Mouse (Mus musculus): Measurements from ENCODE around the gene Tle4. TPM values are rescaled to one million over a fixed set of nuclear protein-coding genes. Genes with fewer than 3 reads are reported as not detected.

Gene Tle4
- polyA plus RNA-seq, 1 experiment from 2014 or later: 40.9 TPM

GRCm38 (mm10) chr19:14545485-14545884 is 52.4 kb downstream of the Tle4 start:
- H3K9me3 ChIP-seq (ENCODE audit: control insufficient read depth, low read length): no peaks in the 10 kb centered on the region

GRCm38 (mm10) chr19:14543305-14543704 is 54.5 kb downstream of the Tle4 start:
- 62% methylated on average over 1 of the region's 1 CpGs for WGBS
- ATAC-seq: no peak
- no peak overlapping the region for H3K4me3 ChIP-seq (replicated peaks; ENCODE audit: low read length)

More at GRCm38 (mm10) chr19:14545485-14545884, 52.4 kb downstream of the Tle4 start:
- Histone ChIP-seq H3K4me3 (replicated peaks; ENCODE audit: low read length) (no peak overlapping the region), H3K27me3 (replicated peaks; ENCODE audit: control insufficient read depth, insufficient read depth, low read length) (no peaks in the 10 kb centered on the region), H3K9ac (replicated peaks; ENCODE audit: low read depth, low read length) (no peak overlapping the region), H3K27ac (ENCODE audit: low read length) (no peak overlapping the region), H3K4me2 (ENCODE audit: low read length) (no peak overlapping the region), H3K36me3 (ENCODE audit: control insufficient read depth, insufficient read depth) (no peaks in the 10 kb centered on the region), H3K4me1 (replicated peaks; ENCODE audit: control insufficient read depth, insufficient read depth, low read length) (peaks cover 2% of the 10 kb centered on the region; the same call in 1 of the 2 replicates)
- 87% methylated on average over 1 of the region's 1 CpGs for WGBS
- no peak for ATAC-seq

GRCm38 (mm10) chr19:14540678-14541077 is 57.2 kb downstream of the Tle4 start:
- Histone ChIP-seq H3K27ac (ENCODE audit: low read length) (no peak overlapping the region), H3K4me3 (replicated peaks; ENCODE audit: low read length) (no peak overlapping the region), H3K4me2 (ENCODE audit: low read length) (no peak overlapping the region), H3K9ac (replicated peaks; ENCODE audit: low read depth, low read length) (no peak overlapping the region), H3K9me3 (ENCODE audit: control insufficient read depth, low read length) (no peaks in the 10 kb centered on the region), H3K27me3 (replicated peaks; ENCODE audit: control insufficient read depth, insufficient read depth, low read length) (no peaks in the 10 kb centered on the region), H3K36me3 (ENCODE audit: control insufficient read depth, insufficient read depth) (no peaks in the 10 kb centered on the region), H3K4me1 (replicated peaks; ENCODE audit: control insufficient read depth, insufficient read depth, low read length) (peaks cover 2% of the 10 kb centered on the region; the same call in 1 of the 2 replicates)
- WGBS: 35% methylated on average over 3 of the region's 3 CpGs
- ATAC-seq: no peak

More at GRCm38 (mm10) chr19:14543305-14543704, 54.5 kb downstream of the Tle4 start:
- Histone ChIP-seq H3K27ac (ENCODE audit: low read length) (no peak overlapping the region), H3K27me3 (replicated peaks; ENCODE audit: control insufficient read depth, insufficient read depth, low read length) (no peaks in the 10 kb centered on the region), H3K9me3 (ENCODE audit: control insufficient read depth, low read length) (no peaks in the 10 kb centered on the region), H3K36me3 (ENCODE audit: control insufficient read depth, insufficient read depth) (no peaks in the 10 kb centered on the region), H3K4me2 (ENCODE audit: low read length) (no peak overlapping the region), H3K4me1 (replicated peaks; ENCODE audit: control insufficient read depth, insufficient read depth, low read length) (peaks cover 2% of the 10 kb centered on the region; the same call in 1 of the 2 replicates), H3K9ac (replicated peaks; ENCODE audit: low read depth, low read length) (no peak overlapping the region)

GRCm38 (mm10) chr19:14536676-14537075 is 61.2 kb downstream of the Tle4 start:
- Histone ChIP-seq H3K9me3 (ENCODE audit: control insufficient read depth, low read length) (no peaks in the 10 kb centered on the region), H3K4me3 (replicated peaks; ENCODE audit: low read length) (no peak overlapping the region), H3K27me3 (replicated peaks; ENCODE audit: control insufficient read depth, insufficient read depth, low read length) (no peaks in the 10 kb centered on the region), H3K9ac (replicated peaks; ENCODE audit: low read depth, low read length) (no peak overlapping the region), H3K27ac (ENCODE audit: low read length) (no peak overlapping the region), H3K4me2 (ENCODE audit: low read length) (no peak overlapping the region), H3K4me1 (replicated peaks; ENCODE audit: control insufficient read depth, insufficient read depth, low read length) (peaks cover 2% of the 10 kb centered on the region; the same call in 1 of the 2 replicates), H3K36me3 (ENCODE audit: control insufficient read depth, insufficient read depth) (no peaks in the 10 kb centered on the region)
- no peak for ATAC-seq
- WGBS: 91% methylated on average over 2 of the region's 2 CpGs

GRCm38 (mm10) chr19:14534447-14534846 is 63.4 kb downstream of the Tle4 start:
- Histone ChIP-seq H3K4me2 (ENCODE audit: low read length) (no peak overlapping the region), H3K4me1 (replicated peaks; ENCODE audit: control insufficient read depth, insufficient read depth, low read length) (no peaks in the 10 kb centered on the region), H3K36me3 (ENCODE audit: control insufficient read depth, insufficient read depth) (no peaks in the 10 kb centered on the region), H3K27me3 (replicated peaks; ENCODE audit: control insufficient read depth, insufficient read depth, low read length) (no peaks in the 10 kb centered on the region), H3K9ac (replicated peaks; ENCODE audit: low read depth, low read length) (no peak overlapping the region), H3K9me3 (ENCODE audit: control insufficient read depth, low read length) (no peaks in the 10 kb centered on the region), H3K27ac (ENCODE audit: low read length) (no peak overlapping the region), H3K4me3 (replicated peaks; ENCODE audit: low read length) (no peak overlapping the region)
- ATAC-seq: no peak

- no peak for ATAC-seq
- H3K9ac ChIP-seq (replicated peaks; ENCODE audit: low read depth, low read length): no peak overlapping the region
- H3K27me3 ChIP-seq (replicated peaks; ENCODE audit: control insufficient read depth, insufficient read depth, low read length): no peaks in the 10 kb centered on the region
- WGBS: 98% methylated on average over 6 of the region's 6 CpGs
- H3K4me2 ChIP-seq (ENCODE audit: low read length): no peak overlapping the region
- no peak overlapping the region for H3K4me3 ChIP-seq (replicated peaks; ENCODE audit: low read length)
- no peaks in the 10 kb centered on the region for H3K36me3 ChIP-seq (ENCODE audit: control insufficient read depth, insufficient read depth)
- H3K9me3 ChIP-seq (ENCODE audit: control insufficient read depth, low read length): no peaks in the 10 kb centered on the region
- H3K4me1 ChIP-seq (replicated peaks; ENCODE audit: control insufficient read depth, insufficient read depth, low read length): no peaks in the 10 kb centered on the region
- no peak overlapping the region for H3K27ac ChIP-seq (ENCODE audit: low read length)
These were observed 65.0 kb downstream of the Tle4 start for GRCm38 (mm10) chr19:14532861-14533260.

GRCm38 (mm10) chr19:14520098-14520802 is 77.6 kb downstream of the Tle4 start:
- peaks cover 5% of the 10 kb centered on the region; the same call in 1 of the 2 replicates for H3K4me1 ChIP-seq (replicated peaks; ENCODE audit: control insufficient read depth, insufficient read depth, low read length)

GRCm38 (mm10) chr19:14519186-14519585 is 78.7 kb downstream of the Tle4 start:
- Histone ChIP-seq H3K9me3 (ENCODE audit: control insufficient read depth, low read length) (no peaks in the 10 kb centered on the region), H3K9ac (replicated peaks; ENCODE audit: low read depth, low read length) (no peak overlapping the region), H3K27me3 (replicated peaks; ENCODE audit: control insufficient read depth, insufficient read depth, low read length) (no peaks in the 10 kb centered on the region), H3K4me2 (ENCODE audit: low read length) (no peak overlapping the region), H3K36me3 (ENCODE audit: control insufficient read depth, insufficient read depth) (no peaks in the 10 kb centered on the region), H3K4me3 (replicated peaks; ENCODE audit: low read length) (no peak overlapping the region), H3K4me1 (replicated peaks; ENCODE audit: control insufficient read depth, insufficient read depth, low read length) (peaks cover 5% of the 10 kb centered on the region; the same call in 1 of the 2 replicates), H3K27ac (ENCODE audit: low read length) (no peak overlapping the region)
- 79% methylated on average over 7 of the region's 7 CpGs for WGBS
- ATAC-seq: no peak

More at GRCm38 (mm10) chr19:14520098-14520802, 77.6 kb downstream of the Tle4 start:
- H3K27me3 ChIP-seq (replicated peaks; ENCODE audit: control insufficient read depth, insufficient read depth, low read length): no peaks in the 10 kb centered on the region
- H3K4me3 ChIP-seq (replicated peaks; ENCODE audit: low read length): no peak overlapping the region
- H3K27ac ChIP-seq (ENCODE audit: low read length): no peak overlapping the region
- H3K36me3 ChIP-seq (ENCODE audit: control insufficient read depth, insufficient read depth): no peaks in the 10 kb centered on the region
- no peaks in the 10 kb centered on the region for H3K9me3 ChIP-seq (ENCODE audit: control insufficient read depth, low read length)
- no peak for ATAC-seq
- no peak overlapping the region for H3K9ac ChIP-seq (replicated peaks; ENCODE audit: low read depth, low read length)
- no peak overlapping the region for H3K4me2 ChIP-seq (ENCODE audit: low read length)
- WGBS: 80% methylated on average over 2 of the region's 2 CpGs

- Histone ChIP-seq H3K4me3 (replicated peaks; ENCODE audit: low read length) (no peak overlapping the region), H3K9ac (replicated peaks; ENCODE audit: low read depth, low read length) (no peak overlapping the region), H3K27ac (ENCODE audit: low read length) (no peak overlapping the region), H3K9me3 (ENCODE audit: control insufficient read depth, low read length) (no peaks in the 10 kb centered on the region), H3K4me1 (replicated peaks; ENCODE audit: control insufficient read depth, insufficient read depth, low read length) (peaks cover 5% of the 10 kb centered on the region; the same call in 1 of the 2 replicates), H3K36me3 (ENCODE audit: control insufficient read depth, insufficient read depth) (no peaks in the 10 kb centered on the region), H3K27me3 (replicated peaks; ENCODE audit: control insufficient read depth, insufficient read depth, low read length) (no peaks in the 10 kb centered on the region), H3K4me2 (ENCODE audit: low read length) (no peak overlapping the region)
- ATAC-seq: peak; percentile 74; the same call in 1 of the 2 replicates
- 8% methylated on average over 9 of the region's 9 CpGs for WGBS
These were observed 79.3 kb downstream of the Tle4 start for GRCm38 (mm10) chr19:14518438-14519044.

Measured in forebrain, embryonic 16.5 days (tissue).